Mouse (Mus musculus) megakaryocyte, embryonic 14.5 days (primary cell): ENCODE results near the gene Pum3.

ENCODE experiments used
- FLI1 ChIP-seq: IDR thresholded peaks from 2 replicates; pipeline ENCODE4 v1.6.1; 2012; ENCODE audit warnings: low read length, inconsistent platforms, mixed read lengths
- GATA1 ChIP-seq: IDR thresholded peaks from 3 replicates; pipeline ENCODE4 v1.6.1; 2012; ENCODE audit warnings: mixed read lengths, low read length, inconsistent platforms, borderline replicate concordance

GRCm38 (mm10) chr19:27366113-27366746 is 63.4 kb downstream of the Pum3 start:
- no peak for TF ChIP-seq GATA1
- no peak for TF ChIP-seq FLI1
